Mouse (Mus musculus) megakaryocyte progenitor cell, adult 5-6 weeks (primary cell): ENCODE measurements at regions not wholly inside any gene's neighbourhood (a gene's known extent, or its start where the extent isn't known, plus 50 kb on each side); places are given as distances from the start of the nearest gene placed in this dataset.

Experiments used
- ATAC-seq: replicated peaks from 2 replicates; pipeline ENCODE4 v1.8.0; 2016; ENCODE audit warnings: mild to moderate bottlenecking, moderate TSS enrichment, inconsistent platforms; ENCODE audit not compliant: poor library complexity

DNA sequence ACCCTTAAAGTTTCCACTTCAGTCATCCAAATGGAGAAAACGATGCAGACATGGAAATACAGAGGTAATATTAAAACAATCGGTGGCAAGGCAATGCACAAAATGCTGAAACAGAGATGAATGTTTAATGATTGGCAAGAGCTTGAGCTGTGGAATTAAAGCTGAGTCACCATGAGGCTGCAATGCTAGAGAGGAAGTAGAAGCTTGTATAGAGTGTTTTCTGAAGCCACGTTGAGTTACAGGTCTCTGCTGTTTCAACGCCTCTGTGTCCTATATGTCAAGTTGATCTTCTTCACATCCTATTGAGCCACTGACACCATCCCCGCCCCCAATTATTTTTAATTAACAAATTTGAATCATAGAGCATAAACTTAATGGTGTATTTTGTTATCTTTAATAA lies 261.0 kb upstream of the Ctnnd2 start:
- ATAC-seq = peak; percentile 57
